Mouse (Mus musculus): Measurements from ENCODE around the gene Ccl25. TPM values are rescaled to one million over a fixed set of nuclear protein-coding genes. Genes with fewer than 3 reads are reported as not detected.
A peak's percentile ranks its signal among the peaks of the same experiment; 100 is the strongest.
"Not testable (repeated sequence)": the region's sequence is repeated elsewhere in the genome, so short reads cannot be mapped to it uniquely, and the experiment has no call there.

Ccl25 gene
- total RNA-seq, 2 experiments from 2014 or later, result 5.9 to 14.8 TPM

DNA sequence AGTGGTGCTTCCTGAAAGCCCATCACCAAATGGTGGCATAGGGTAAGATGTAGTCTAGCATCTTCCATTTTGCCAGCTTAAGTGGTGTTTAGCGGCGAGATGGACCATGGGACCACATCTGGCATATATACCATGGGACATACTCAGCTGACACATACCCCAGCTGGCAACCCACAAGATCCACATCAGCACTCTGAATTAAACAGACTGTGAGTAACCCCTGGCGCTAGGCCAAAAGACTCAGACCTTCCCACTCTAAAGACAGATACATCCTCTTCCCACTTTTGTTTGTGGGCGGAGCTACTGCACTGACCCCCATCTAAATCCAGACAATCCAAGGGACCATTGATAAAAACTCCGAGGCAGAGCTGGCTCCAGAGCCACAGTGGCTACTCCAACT lies 4.0 kb downstream of the Ccl25 start:
- intact Hi-C loops (cut with DNase I), result loop anchor here (10.0 kb wide), 2 partner anchors 164 to 166 kb away; partner anchors contain the start of genes Cers4 and Evi5l
- peak in 1 of 2 experiments; percentile 15 for DNase-seq

- no peak for DNase-seq
- intact Hi-C loops (cut with DNase I), result no loop called here
Measured at GRCm38 (mm10) chr8:4333966-4334365, 9.0 kb downstream of the Ccl25 start.

DNA sequence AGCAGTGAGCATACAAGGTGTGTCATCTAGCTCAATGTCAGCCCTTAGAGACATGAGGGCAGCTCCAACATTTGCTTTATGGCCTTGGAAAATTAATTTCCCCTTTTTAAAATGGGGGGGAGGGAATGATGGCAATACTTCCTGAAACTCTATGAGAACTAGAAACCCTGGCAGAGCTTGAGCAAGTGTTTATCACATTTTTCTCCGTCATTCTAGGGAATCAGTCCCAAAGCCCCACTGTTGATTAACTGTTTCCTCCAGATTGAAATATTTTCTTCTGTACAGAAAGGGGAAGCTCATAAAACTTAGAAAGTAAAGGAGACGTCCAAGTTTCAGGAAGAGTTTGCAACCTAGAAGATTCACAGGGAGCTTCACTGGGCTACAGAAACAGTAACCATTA lies 10.7 kb downstream of the Ccl25 start:
- no peak for DNase-seq
- intact Hi-C loops (cut with DNase I), result no loop called here

DNA sequence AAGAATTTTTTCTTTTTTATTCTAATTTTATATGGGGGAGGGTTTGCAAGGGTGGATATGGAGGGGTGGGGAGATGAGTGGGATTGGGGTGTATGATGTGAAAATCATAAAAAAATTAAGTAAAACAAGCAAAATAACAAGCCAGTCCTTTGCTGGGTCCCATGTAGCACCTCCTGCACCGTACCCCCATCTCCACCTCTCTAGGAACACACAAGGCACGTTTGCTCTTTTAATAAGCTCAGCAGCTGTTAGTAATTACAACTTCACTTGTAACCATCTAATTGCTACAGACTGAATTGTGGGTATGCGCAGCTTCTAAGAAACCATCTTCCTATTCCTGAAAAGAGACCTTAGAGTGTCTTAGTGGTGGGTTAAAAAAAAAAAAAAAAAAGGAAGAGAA lies 15.2 kb downstream of the Ccl25 start:
- DNase-seq, result no peak
- intact Hi-C loops (cut with DNase I), result no loop called here

DNA sequence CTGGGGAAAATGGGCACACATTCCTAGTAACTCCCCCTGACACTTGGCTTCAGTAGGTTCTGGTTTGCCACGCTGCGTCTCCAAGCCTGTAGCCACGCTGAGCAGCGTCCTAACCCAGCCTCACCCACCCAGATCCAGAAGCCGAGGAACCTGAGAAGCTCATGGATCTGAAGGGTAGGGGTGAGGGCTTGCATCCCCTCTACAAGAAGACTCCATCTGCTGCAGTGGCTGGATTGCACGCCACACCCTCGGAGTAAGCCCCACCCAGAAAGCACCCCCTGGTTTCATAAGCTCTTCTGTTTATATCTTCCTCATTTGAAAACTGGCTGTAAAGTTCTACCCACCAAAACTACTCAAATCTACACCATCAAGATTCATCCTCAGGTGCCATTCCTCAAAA lies 22.7 kb downstream of the Ccl25 start:
- intact Hi-C loops (cut with DNase I), result no loop called here
- no peak for DNase-seq

DNA sequence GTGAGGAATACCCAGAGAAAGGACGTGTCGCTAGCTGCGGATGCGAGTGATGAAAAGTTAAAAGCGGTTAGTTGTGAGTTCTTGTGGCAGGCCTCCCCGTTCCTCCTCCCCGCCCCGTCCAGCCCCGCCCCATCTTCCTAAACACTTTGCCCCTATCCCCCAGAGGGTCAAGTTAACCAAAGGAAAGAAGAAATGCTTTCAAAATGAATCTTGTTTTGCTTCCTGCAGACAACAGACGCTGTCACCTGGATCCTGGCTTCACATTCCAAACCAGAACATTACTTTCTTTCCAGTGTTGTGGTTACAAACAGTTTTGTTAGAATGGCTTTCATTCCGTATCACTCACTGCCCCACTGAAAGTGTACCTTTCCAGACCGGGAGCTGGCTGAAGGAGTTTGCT lies 23.3 kb downstream of the Ccl25 start:
- no peak for DNase-seq
- intact Hi-C loops (cut with DNase I), result no loop called here

GRCm38 (mm10) chr8:4349335-4349734 lies 24.3 kb downstream of the Ccl25 start:
- DNase-seq, result no peak
- intact Hi-C loops (cut with DNase I), result no loop called here

- no peak for DNase-seq
- intact Hi-C loops (cut with DNase I), result no loop called here
Measured at GRCm38 (mm10) chr8:4350618-4351017, 25.6 kb downstream of the Ccl25 start.

GRCm38 (mm10) chr8:4352562-4352961 lies 27.6 kb downstream of the Ccl25 start:
- intact Hi-C loops (cut with DNase I); DNase-seq: not testable (repeated sequence)

GRCm38 (mm10) chr8:4353741-4354140 lies 28.7 kb downstream of the Ccl25 start:
- intact Hi-C loops (cut with DNase I), result no loop called here
- DNase-seq, result no peak

DNA sequence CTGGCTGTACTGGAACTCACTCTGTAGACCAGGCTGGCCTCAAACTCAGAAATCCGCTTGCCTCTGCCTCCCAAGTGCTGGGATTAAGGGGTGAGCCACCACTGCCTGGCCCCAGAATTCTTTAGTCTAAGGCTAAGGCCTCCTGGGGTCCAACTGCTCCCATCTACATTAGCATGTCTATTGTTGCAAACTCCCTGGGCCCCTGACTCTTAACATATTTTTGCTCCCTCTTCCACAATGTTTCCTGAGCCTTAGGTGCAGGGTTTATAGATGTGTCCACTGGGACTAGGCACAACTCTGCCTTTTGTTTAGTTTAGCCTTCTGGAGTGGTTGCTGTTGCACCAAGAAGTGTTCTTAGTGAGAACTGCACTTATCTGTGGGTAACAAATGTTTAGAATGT lies 29.5 kb downstream of the Ccl25 start:
- intact Hi-C loops (cut with DNase I), result no loop called here
- DNase-seq, result no peak

DNA sequence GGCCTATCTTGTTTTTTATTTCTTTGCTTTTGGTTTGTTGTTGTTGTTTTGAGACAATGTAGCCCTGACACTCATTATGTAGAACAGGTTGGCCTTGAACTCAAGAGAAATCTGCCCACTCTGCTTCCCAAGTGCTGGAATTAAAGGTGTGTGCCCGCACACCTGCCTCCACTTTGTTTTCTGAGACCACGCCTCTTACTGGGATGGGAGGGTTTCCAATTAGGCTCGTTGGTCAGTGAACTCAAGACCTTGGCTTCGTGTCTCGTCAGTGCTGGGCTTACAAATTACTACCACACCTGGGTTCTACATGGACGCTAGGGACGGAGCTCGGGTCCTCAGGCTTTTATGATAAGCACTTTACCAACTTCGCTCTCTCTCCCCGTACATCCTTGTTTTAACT lies 30.4 kb downstream of the Ccl25 start:
- intact Hi-C loops (cut with DNase I), result no loop called here

GRCm38 (mm10) chr8:4359362-4359761 lies 34.4 kb downstream of the Ccl25 start:
- intact Hi-C loops (cut with DNase I), result no loop called here
- no peak for DNase-seq

More for the DNA sequence above, 30.4 kb downstream of the Ccl25 start:
- DNase-seq, result no peak

GRCm38 (mm10) chr8:4360922-4361321 lies 35.9 kb downstream of the Ccl25 start:
- DNase-seq, result no peak
- intact Hi-C loops (cut with DNase I), result no loop called here

DNA sequence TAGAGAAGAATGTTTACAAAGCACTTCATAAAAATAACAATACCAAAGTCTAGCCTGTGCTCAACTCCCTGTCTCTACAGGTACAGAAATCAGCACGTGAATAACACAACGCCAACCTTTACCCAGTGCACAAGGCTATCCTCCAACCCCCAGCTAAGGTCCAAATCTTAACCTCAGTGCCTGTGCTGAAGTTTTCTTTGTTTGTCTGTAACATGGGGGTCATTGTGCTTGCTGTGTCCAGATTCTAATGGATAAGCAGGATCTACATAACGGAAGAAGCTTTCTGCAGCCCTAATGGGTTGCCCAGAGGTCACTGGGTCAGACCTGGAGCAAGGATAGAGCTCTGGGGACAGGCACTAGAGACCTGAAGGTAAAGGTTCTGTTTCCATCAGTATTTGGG lies 41.2 kb downstream of the Ccl25 start:
- intact Hi-C loops (cut with DNase I), result no loop called here
- DNase-seq, result no peak

GRCm38 (mm10) chr8:4367808-4368207 lies 42.8 kb downstream of the Ccl25 start:
- DNase-seq, result peak; percentile 21 to 33

DNA sequence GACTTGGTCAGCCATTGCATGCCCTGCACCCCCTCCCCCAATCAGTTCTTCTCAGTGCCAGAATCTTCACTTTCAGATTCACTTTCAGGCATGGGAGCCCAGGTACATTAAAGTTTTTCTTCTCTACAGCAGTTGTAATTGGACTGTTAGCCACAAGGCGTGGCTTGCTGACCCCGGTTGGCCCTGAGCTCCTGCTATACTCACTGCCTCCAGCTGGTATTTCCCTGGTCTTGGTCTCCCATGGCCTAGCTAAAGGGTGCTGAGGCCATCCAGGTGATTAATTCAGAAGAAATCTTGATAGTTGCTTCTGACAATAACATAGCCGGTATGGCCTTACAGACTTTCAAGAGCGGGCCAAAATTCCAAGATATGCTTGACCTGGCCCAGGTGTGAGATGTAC lies 43.5 kb downstream of the Ccl25 start:
- DNase-seq, result no peak
- intact Hi-C loops (cut with DNase I), result no loop called here

More at GRCm38 (mm10) chr8:4367808-4368207, 42.8 kb downstream of the Ccl25 start:
- intact Hi-C loops (cut with DNase I), result no loop called here

- intact Hi-C loops (cut with DNase I), result loop anchor here (5.0 to 10.0 kb wide), 2 partner anchors 175 to 228 kb away; no protein-coding TSS in a partner anchor
- DNase-seq, result peak; percentile 20 to 64
Measured at GRCm38 (mm10) chr8:4370078-4370477, 45.1 kb downstream of the Ccl25 start.

DNA sequence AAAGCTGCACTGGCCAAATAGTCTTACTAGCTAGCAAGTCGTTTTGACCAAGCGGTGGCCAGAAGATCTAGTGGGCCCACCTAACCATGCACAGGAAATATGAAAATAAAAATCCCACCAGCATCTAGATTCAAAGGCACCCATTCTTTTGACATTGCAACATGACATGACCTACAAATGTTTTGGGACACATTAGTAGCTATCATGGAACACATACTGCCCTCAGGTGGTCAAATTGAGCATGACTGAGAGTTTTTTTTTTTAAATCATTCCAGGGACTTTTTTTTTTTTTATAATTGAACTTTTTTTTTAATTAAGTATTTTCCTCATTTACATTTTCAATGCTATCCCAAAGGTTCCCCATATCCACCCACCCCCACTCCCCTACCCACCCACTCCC lies 47.6 kb downstream of the Ccl25 start:
- no peak for DNase-seq
- intact Hi-C loops (cut with DNase I), result loop anchor here (5.0 to 10.0 kb wide), 2 partner anchors 178 to 230 kb away; no protein-coding TSS in a partner anchor

DNA sequence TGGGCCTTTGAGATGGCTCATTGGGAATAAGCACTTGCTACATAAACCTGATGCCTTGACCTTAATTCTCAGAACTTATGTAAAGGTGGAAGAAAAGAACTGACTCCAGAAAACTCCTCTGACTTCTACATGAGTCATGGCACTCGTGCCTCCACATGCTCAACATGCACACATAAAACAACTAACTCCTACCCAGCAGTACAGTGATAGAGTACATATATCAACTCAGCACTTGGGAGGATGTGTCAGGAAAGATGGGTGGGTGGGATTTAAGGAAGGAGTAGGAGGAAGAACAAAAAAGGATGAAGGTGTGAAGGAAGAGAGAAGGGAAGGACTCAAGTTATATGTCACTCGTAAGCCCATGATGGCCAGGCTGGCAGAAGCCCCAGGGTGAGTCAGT lies 76.4 kb downstream of the Ccl25 start:
- DNase-seq, result no peak
- intact Hi-C loops (cut with DNase I), result no loop called here

DNA sequence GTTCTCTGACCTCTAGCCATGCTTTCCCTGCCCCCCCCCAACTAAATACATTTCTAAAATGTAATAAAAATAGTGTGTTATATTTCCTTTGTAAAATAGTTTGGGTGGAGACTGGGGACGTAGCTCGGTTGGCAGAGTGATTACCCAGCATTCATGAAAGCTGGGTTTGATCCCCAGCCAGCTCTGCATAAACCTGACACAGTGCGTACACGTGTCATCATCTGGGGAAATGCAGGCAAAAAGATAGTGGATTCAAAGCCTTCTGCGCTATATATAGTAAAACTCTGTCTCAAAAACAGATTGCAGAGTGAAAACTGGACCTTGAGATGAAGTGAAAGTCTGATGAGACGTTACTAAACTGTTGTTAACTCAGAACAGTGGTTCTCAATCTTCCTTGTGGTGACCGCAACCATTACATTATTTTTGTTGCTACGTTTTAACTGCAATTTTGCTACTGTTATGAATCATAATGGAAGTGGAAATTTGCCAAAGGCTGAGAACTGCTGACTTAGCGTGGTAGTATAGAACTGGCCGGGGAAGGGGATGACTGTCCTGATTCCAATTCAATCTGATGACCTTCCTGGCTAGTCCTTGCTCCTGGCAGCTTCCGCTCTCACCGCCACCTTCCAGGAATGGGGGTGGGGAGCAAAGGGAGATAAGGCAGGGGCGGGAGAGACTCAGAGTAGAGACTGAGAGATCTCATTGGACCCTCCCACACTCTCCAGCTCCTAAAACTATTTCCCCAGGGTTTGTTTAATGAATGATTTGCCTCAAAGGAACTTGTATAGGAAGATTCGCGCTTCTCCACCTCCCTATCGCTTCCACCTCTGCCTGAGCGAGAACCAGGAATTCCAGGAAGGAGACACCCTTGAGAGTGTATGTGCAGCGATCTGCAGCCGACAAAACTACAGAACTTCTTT lies 79.2 kb downstream of the Ccl25 start:
- intact Hi-C loops (cut with DNase I), result no loop called here
- peak in 1 of 2 experiments; percentile 42 for DNase-seq

DNA sequence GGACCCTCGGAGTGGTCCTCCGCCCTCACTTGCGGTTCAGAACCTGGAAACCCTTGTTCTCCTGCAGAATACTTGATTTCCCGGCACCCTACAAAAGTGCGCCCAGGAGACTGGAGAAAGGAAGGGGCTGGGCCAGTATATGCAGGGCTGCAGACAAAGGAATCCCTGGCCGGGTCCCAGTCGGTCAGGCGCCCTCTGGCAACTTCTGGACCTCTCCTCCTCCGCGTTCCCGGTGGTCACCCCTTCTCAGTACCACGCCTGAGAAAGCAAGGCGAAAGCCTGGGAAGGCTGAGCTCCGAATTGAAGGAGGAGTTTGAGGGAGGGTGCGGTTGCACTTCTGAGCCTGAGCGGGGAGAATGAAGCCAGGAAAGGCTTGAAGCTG lies 79.9 kb downstream of the Ccl25 start:
- DNase-seq, result peak; percentile 46 to 58
- intact Hi-C loops (cut with DNase I), result no loop called here

Data from heart, postnatal 14 days (tissue).